Mouse (Mus musculus) neutrophil, adult 5-6 weeks (primary cell): ENCODE measurements around the gene Wars. TPM values are rescaled to one million over a fixed set of nuclear protein-coding genes. Genes with fewer than 3 reads are reported as not detected.

Experiments
- ATAC-seq: fragments of 151-379, 151-347 bp; 2 replicates; pipeline ENCODE4 v1.8.0; 2017; ENCODE audit warnings: mild to moderate bottlenecking, moderate TSS enrichment; ENCODE audit not compliant: insufficient number of reproducible peaks, poor library complexity, low FRiP score, severe bottlenecking; ENCODE audit errors: extremely low read depth
- total RNA-seq: library from RNA; stranded (forward); fragments of 200-1000 nt; gene quantifications from 2 replicates; pipeline ENCODE4 v1.2.3, GENCODE M21; 2017

Wars gene
- 45.4 and 46.7 TPM in 2 replicates for total RNA-seq

DNA sequence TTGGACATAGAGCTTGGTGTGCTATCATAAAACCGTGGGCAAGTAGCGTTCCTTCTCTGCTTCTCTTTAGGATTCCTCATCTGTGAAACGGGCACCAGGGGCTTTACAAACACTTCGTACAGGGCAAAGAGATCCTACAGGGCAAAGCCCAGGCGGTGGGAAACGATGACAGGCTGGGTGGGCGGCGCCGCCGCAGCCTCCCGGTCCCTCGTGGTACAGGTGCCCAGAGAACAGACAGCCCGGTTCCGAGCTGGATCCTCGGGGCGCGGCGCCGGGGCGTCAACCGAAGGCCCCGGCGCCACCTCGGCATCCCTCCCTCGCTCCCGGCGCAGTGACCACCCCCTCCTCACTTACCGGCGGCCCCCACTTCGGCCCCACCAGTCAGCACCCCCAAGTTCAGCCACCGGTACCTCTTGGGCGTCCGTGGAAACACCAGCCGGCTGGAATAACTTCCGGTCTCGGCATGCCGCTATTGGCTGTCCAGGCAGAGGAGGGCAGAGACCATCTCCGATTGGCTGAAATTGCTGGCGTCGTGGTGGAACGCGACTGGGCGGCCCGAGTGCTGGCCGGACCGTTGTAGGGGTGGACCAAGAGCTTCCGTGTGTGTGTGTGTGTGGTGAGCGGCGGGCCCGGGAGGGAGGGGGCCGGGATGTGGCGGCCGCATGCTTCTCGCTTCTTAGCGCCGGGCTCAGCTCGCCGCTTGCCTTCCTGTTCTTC is at the start of gene Wars:
Wars (minus strand) TSS at position 460 of the 717 bp plus-strand sequence.
- ATAC-seq = peak; percentile 96

DNA sequence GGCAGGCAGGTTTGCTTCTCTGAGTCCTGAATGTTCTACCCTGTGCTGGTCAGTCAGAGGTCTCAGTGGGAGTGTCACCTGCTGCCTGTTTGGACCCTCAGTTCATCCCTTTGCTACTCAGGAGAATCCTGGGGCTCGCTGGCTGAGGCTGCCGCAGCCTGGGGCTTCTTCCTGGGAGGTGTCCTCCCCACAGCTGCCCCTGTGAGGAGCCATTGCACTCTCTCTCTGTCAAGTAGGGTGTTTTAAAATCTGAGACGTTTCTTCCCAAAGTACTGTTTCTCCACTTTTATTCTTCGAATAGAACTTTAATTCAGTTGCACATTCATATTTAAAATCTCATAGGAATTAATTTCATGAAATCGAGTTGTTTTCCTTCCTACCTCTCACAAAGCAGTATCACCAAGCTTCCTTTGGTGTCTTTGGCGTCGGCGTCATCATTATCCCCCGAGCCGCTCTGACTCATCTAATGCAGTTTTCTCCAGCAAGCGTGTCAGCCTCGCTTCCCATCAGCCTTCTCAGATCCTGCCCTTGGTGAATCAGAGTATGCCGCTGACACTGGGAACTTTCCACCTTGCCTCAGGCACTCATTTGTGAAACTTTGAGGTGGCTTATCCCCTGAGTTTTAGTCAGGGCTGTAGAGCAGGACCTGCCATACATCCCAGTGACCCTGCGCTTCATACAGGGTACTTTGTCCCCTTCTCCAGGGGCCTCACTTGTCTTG is 48.4 kb upstream of the Wars start:
- ATAC-seq = no peak

DNA sequence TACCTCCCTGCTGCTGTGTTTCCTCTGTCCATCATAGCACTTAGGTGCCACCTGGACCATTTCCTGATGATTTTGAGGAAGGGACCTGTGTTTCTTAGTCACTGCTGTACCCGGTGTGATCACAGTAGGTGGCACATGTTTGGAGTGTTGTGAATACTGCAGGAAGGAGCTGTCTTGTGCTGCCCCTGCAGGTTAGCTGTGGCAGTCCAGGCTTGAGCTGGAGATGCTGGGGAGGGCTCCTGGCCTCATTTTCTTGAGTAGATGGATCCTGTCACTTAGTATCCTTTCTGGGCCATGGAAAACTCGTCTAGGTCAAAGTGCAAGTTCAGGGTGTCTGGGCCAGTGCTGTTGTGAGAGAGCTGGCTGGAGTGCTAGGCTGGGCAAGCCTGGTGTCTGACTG is 47.3 kb upstream of the Wars start:
- ATAC-seq = no peak

DNA sequence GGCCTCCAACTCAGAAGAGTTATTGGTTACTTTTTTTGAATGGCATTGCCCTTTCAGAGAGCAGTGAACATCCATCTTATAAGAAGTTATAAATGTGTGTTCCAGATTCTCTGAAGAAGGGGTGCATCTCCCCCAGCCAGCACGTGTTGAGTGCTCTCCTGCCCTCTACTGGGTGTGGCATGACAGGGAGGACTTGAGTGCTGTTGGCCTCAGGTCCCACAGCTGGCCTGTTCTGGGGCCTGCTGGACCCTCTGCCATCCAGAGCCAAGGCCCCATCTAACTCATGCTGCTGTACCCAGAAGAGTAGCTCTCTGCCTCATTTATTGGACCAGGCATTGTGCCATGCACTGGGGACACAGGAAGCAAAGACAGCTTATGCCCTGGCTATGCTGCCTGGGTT is 46.3 kb upstream of the Wars start:
- ATAC-seq = no peak

DNA sequence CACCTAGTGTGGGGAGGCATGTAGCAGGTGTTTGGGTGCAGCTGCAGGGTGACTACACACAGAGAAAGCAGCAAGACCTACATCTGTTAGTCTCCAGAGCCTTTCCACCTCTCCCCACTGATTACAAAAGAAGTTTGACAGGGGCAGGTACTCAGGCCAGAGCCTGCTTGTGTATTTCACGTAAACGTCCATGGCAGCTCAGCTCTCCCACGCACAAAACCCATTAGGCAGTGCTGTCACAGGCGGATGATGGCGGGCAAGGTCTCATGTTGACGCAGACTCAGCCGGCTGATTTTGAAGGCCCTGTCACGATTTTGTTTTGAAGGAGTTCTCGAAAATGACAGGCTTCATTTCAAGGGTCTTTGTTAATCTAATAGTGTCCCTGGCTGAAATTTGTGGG is 45.3 kb upstream of the Wars start:
- no peak for ATAC-seq

DNA sequence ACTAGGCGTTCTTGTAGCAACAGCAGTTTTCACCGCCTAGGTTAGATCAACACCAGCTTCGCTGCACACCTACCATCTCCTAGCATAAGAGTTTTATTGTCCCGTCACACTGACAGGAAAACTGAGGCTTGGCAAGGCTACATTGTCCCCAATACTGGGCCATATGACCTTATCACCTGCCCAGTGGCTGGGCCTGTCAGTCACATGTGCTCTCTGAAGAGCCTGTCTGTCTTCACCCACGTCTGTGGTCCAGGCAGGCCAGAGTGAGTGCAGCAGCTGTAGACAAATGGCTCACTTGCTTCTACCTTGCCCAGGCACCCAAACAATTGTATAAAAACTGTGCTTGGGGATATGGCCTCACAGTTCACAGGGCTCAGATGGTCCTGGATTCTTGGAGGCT is 44.9 kb upstream of the Wars start:
- ATAC-seq = no peak

DNA sequence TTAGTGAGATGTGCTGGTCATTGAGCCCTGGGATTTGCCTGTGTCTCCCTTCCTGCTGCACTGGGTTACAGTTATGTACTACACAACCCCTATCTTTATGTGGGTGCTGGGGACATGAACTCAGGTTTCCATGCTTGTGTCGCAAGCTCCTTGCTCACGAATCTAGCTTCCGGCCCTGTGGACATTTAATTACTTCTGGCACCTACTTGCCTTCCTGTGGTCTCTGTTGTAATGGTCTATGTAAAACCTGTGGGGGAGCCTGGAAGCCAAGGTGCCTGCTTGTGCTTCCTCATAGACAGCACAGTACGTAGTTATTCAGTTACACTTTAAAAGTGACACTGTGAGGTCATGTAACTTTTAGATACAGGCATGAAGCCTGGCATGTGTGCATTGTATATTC is 43.5 kb upstream of the Wars start:
- 0 out of 2 replicates have a peak, but pooled peaks have one; percentile 3 for ATAC-seq

DNA sequence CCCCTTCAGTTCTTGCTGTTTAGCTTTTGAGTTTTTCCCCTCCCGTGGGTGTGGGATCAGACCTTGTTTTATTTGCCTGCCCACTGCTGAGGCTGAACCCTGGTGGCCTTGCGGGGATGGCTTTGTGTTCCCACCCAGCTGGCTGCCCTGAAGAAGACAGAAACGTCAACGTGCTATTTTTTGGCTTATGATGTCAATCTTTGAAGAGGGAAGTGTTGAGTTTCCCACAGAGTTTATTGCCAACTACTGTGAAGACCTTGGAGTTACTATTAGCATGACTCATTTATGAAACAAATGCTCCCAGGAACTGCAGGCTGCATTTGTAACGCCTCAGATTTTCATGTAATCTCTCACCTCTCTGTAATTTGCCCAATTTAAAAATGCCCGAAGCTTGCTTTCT is 42.9 kb upstream of the Wars start:
- no peak for ATAC-seq

DNA sequence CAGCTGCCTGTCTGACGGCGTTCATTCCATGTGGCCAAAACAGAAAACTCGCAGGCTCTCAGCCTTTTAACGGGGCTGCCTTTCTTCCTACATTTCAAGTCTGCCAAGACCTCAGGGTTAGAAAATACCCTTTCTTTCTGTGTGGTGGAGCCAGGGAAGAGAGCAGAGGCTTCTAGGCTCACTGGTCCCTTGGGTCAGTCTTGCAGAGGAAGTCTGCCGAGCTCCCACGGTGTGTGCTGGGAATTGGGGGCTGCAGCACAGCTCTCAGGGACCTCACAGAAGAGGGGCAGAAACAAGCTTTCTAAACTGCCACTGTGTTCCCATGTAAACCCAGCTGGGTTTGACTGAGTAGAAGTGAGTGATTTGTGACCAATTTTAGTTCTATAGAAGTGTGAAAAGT is 40.3 kb upstream of the Wars start:
- ATAC-seq = no peak

DNA sequence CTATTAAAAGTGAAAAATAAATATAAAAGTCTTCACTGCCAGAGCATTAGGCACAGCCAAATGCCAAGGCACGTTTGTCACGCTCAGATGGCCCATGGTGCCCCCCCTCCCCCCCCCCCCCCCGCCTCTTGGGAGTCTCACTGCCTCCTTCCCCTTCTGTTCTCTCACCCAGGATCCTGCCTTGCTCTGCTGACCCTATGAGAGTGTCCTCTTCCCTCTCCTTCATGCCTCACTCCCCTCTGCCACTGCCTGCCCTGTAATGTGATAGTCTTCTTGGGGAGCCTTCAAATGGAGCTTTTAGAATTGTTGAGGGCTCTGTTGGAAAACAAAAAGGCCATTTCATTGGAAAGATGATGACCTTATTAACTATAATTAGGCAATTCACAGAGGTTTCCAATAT is 38.1 kb upstream of the Wars start:
- ATAC-seq = no peak

DNA sequence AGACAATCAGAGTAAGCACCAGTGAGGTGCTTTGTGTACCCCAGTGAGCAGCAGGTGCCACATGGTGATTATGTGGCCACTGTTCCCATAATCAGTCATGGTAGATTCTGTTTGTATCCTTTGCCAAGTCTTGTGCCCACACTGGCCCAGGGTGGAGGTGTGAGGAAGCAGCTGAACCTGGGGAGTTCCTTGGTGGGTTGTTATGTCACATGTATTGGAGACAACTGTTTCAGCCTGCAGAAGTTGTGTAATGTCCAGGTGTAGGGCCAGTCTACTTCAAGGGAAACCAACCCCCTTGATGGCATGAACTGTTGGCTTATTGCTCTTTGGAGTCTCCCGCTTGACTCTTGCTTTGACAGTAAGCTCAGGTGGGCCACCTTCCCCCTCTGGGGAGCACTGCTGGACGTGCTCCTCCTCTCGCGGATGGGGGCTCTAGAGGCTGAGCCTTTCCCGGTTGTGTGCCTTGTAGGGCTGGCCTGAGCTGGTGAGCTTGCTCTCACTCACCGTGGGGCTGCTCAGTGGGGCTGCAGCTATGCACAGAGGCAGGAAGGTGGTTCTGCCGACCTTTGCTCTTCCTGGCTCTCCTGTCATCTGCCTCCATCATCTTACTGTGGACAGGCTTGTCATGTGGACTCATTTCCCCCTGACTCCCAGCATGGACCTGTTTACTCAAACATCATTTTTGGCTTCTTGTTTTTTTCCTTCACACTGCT is 37.5 kb upstream of the Wars start:
- ATAC-seq = no peak

DNA sequence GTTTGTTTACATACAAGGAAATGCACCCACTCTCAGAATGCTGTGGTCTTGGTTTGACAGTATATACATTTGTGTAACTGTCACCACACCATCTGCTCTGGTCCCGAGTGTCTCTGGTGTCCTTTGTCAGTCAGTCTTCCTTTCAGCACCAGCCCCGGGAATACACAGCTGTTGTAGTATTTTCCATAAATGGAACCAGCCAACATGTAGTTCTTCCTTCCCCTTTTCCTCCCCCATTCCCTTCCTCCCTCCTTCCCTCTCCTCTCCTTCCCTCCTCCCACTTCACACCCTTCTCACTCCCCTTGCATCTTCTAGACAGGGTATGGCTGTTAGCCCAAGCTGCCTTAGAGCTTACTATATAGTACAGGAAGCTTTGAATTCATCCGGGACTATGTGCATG is 35.5 kb upstream of the Wars start:
- no peak for ATAC-seq

DNA sequence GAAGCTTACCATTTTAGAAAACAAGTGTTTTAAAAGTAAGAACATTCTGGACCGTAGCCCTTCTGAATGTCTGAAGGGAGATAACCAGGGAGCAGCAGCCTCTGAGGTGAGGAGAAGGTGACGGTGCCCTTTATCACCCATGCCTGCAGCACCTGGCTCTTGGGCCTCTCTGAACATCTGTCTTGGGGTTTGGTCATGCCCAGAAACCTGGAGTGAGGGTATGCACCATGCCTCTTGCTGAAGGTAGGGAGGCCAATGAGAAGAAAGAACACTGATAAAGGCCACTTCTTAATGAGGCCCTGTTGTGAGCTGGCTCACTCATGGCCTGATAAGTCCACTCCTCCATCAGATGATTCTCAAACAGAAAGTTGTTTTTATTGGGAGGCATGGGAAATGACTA is 34.3 kb upstream of the Wars start:
- no peak for ATAC-seq

DNA sequence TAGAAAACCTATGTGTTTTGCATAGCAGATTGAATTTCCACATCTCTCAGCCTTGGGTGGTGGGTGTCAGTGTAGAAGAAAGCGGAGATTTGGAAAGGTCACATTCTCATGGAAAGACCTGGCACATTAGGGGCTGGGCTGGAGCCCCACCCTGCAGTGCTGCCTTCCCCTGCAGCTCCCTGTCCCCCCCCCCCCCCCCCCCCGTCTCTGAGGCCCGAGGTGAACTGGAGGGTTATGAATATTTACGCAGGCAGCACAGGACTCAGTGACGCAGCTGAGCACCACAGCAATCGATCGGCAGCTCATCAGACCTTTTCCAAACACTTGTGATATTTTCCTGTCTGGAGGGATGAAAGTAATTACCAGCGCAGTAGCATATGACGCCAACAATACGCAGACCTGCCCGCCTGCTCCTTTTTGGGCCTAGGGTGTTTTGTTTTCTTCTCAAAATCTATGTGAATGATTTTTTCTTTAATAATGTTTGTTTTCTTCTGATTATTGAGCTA is 32.7 kb upstream of the Wars start:
- no peak for ATAC-seq

DNA sequence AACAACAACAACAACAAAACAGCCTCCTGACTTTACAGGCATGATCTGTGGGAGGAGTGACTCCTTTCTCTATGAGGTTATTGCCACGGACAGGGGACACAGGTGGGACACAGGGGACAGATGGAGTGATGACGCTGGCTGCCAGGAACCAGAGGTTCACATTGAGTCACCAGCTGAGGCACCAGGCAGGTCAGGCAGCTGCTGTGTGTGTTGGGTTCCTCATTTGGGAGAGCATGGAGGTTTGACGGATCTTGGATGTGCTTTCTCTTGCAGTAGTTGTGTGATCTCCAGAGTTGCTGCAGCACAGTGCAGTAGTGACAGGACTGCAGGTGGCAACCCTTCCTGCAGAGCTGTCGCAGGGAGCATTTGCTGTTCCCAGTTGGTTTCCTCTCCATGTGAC is 24.8 kb upstream of the Wars start:
- ATAC-seq = no peak

DNA sequence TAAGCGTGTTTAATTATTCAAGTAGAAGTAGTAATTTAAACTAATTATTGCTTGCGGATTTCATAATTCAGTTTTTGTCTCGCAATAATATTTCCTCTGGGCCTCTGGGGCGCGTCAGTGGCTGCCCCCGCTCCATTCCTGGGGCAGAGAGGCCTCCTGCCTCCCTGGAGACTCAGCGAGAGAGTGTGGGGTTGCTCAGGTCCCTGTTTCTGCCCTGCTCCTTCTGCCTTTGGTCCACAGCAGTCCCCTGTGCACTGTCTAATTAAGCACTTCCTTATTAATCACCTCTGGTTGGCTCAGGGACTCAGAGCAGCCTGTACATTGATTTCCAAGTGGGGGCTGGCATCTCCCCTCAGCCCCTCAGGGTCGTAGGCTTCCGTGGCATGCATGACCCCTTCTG is 23.5 kb upstream of the Wars start:
- ATAC-seq = no peak

DNA sequence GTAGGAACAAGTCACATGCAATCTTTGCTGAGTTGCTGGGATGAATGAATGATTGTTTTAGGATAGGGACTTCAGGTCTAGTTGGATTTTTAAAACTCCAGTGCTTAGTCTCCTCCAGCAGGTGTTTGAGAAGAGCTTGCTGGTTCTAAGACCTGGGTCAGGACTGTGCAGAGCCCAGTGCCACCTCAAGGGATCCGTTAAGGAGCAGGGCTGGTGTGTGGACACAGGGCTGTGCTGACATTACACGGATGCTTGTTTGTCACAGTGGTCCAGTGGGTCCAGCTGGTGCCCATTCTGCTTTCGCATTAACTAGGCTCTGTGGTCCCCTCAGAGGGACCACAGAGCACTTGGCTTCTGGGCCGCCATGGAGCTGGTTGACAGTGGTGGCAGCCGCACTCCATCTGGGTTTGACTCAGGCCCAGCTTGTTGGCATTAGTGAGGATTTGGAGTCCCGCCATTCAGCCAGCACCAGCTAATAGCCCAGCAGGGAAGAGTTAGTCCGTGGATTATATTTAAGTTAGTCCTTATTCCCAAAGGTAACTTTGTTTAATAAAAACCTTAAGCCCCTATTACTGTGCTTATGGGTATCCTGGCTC is 22.6 kb upstream of the Wars start:
- ATAC-seq = no peak

DNA sequence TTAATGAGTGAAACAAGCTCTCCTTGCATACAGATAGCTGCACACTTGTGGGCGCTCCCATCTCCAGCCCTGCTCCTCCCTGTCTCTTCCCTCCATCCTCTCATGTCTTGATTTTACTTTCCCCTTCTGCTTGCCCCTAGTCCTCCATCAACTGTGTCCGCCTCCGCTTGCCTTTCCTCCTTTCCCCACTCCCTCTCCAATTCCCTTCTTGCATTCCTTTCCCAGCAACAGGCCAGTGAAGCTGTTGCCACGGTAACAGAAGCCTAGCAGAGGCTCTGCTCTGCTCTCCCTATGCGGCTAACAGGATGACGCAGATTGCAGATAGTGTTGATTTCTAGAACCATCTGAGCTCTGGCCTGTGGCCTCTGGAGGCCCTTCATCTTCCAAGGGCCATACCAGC is 21.9 kb upstream of the Wars start:
- no peak for ATAC-seq

DNA sequence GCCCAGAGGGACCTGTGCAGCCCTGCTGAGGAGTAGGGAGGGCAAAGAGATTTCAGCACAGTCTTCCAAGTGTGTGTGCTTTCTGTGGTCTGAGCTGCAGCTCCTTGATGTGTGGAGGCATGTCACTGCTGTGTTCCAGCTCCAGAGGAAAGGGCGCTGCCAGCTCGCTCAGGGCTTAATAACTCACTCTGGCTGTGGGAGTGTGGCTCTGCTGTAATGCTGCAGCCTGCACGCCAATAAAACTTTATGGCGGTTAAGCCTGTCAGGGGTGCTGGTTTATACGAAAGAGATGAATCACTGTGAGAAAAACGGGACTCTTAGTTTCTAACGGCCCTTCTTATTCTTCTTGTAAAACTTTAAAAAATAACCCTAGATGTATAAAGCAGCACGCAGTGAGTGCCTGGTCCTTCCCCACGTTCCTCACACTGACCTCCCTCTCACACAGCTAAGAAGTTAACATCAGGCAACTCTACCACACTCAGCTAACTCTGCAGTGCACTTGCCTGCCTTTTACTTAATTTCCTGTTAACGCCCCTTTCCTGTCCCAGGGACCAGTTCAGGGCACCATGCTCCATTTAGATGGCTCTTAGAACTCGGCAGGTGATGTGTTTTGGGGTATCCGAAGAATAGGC is 20.9 kb upstream of the Wars start:
- ATAC-seq = no peak
